Mouse (Mus musculus) spleen, adult 18-20 months (tissue): ENCODE measurements around the gene Cfap74.

Source experiments
- DNase-seq, 2 experiments: peaks; one replicate each; pipeline ENCODE4 v3.0.0; 2022; ENCODE audit warnings: mixed read lengths in 2 of 2

Cfap74 gene

DNA sequence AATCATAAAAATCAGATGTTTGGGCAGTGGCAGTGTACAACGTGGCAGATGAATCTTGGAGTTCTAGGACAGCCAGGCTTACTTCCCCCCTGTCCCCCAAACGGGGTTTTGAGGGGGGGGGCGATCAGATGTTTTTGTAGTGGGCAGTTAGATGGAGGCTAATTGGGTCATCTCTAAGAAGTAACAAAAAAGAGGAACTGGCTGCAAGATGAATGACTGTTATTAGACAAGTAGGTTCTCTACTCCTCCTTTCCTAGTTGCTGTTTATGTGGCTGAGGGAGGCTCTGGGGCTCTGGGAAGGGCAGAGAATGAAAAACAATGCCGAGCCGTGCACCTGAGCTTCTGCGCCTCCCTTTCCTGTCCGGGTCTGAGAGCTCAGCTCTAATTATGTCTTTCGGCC, 96.1 kb downstream of the Cfap74 start:
- DNase-seq = no peak

DNA sequence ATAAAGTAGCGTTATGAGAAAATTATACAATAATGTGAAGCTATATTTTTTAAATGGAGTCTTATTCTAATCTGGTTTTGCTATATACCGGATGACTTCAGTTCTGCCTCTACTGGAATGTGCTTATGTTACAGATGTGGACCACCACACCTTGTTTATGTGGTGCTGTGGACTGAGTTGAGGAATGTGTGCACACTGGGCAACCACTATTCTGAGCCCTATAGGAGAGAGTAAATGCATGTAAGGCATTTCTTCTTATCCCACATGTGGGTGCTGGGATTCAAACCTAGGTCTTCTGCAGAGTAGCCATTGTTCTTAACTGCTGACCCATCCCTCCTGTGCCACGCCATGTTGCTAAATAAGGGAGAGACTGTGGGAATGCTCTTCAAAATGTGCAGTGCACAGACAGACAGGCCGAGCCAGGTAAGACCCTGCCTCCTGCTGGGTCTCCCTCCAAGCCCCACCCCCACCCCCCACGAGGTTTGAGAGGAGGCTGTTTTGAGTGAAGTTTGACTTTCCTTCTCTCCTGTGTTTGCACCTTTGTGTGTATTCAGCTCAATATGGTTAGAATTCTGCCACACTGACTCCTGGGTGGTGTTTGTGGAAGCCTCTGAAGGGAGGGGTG, 96.8 kb downstream of the Cfap74 start:
- DNase-seq = no peak

DNA sequence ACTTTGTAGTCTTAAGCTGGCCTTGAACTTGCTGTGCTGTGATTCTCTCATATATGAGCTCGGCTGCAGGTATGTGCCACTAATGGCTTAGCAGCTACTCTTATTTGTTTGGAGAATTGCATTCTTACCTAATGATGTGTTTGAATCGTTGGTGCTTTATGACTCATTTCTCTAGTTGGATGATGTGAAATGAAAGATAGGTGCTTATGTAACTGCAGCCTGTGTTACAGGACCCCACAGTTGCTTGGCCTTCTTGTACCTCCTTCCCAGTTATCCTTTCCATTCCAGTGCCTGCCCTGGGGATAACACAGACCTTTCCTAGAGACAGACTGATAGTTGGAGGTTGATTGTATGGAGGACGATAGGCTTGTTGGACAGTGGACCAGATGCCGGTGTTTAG, 99.6 kb downstream of the Cfap74 start:
- DNase-seq = no peak

DNA sequence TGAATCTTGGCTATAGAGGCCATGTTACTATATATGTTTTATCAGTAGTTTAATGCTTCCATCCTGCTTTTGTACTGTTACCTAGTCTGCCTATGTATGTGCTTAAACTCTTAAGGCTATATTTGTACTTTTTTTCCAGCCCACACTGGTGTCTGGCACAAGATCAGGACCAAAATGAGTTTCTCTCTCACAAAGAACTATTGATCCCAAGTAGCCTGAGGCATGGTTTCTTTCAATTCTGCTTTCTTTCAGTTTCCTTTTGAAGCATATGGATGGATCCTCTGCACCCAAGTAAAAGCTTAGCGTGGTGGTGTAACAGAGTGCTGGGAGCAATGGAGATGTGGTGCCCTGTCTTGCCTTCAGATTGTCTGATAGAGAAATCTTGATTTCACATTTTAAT, 102.0 kb downstream of the Cfap74 start:
- DNase-seq = no peak

DNA sequence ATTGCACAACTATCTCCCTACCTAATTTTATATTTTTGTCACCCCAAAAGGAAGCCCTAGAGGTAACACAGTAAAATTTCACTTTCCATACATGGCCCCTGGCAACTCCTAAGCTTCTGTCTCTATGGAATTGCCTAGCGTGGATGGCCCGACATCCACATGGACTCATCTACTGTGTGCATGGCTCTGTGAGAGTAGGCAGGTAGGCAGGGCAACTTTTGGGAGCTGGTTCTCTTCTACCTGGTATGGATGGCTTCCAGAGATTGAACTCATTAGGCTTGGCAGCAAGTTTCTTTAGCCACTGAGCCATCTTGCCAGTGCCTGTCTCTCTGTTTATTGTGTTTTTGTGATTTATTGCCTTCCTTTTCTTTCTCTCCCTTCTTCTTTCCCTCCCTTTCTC, 105.8 kb downstream of the Cfap74 start:
- no peak for DNase-seq
